Mouse (Mus musculus) neural tube, embryonic 14.5 days (tissue): ENCODE data around the gene Dph5. TPM values are rescaled to one million over a fixed set of nuclear protein-coding genes. Genes with fewer than 3 reads are reported as not detected.

Experiments used
- ATAC-seq: fragments of 200-750 bp; cut with Nextera tagmentation; 2 replicates; pipeline ENCODE4 v1.8.0; 2017; ENCODE audit warnings: low read depth, mild to moderate bottlenecking, moderate TSS enrichment, moderate library complexity
- H3K27ac ChIP-seq: fragments of 300-500 bp; sonication (generic); 2 replicates; pipeline ENCODE4 v1.5.1; 2014; ENCODE audit warnings: low read depth, mild to moderate bottlenecking, control low read depth, low read length, moderate library complexity, mixed read lengths
- H3K27me3 ChIP-seq: fragments of 300-500 bp; sonication (generic); 2 replicates; pipeline ENCODE4 v1.6.1; 2014; ENCODE audit warnings: low read length; ENCODE audit not compliant: control insufficient read depth, insufficient read depth
- H3K36me3 ChIP-seq: fragments of 300-500 bp; sonication (generic); 2 replicates; pipeline ENCODE4 v1.6.1; 2014; ENCODE audit warnings: low read length, mixed read lengths; ENCODE audit not compliant: control insufficient read depth, insufficient read depth
- H3K4me1 ChIP-seq: fragments of 300-500 bp; sonication (generic); 2 replicates; pipeline ENCODE4 v1.6.1; 2014; ENCODE audit warnings: low read length; ENCODE audit not compliant: control insufficient read depth, insufficient read depth
- H3K4me2 ChIP-seq: fragments of 300-500 bp; sonication (generic); 2 replicates; pipeline ENCODE4 v1.6.1; 2014; ENCODE audit warnings: mild to moderate bottlenecking, low read depth, low read length, control low read depth
- H3K4me3 ChIP-seq: fragments of 300-500 bp; sonication (generic); 2 replicates; pipeline ENCODE4 v1.5.1; 2014; ENCODE audit warnings: low read depth, low read length, control low read depth, mixed read lengths
- H3K9ac ChIP-seq: fragments of 300-500 bp; sonication (generic); replicated peaks from 2 replicates; pipeline ENCODE4 v1.6.1; 2014; ENCODE audit warnings: low read depth, mild to moderate bottlenecking, control low read depth, low read length, mixed read lengths
- H3K9me3 ChIP-seq: fragments of 300-500 bp; sonication (generic); 2 replicates; pipeline ENCODE4 v1.6.1; 2016; ENCODE audit warnings: low read length; ENCODE audit not compliant: control insufficient read depth
- WGBS: fragments of 180-500 bp; shearing (Covaris S2); extraction: QIAGEN DNeasy Blood & Tissue Kit; methylation state at CpG from one replicate; pipeline ENCODE4 v1.1.7; 2014; 5-methylcytosine and 5-hydroxymethylcytosine counted together
- polyA plus RNA-seq: library from polyadenylated mRNA; unstranded; fragments of >200 nt; fragmentation: Nextera tagmentation; extraction: Ambion mirVana; gene quantifications from 2 replicates; pipeline ENCODE4 v1.2.1, GENCODE M21; 2014

The Dph5 gene
- polyA plus RNA-seq, 1 experiment from 2014 or later: 33.0 TPM

DNA sequence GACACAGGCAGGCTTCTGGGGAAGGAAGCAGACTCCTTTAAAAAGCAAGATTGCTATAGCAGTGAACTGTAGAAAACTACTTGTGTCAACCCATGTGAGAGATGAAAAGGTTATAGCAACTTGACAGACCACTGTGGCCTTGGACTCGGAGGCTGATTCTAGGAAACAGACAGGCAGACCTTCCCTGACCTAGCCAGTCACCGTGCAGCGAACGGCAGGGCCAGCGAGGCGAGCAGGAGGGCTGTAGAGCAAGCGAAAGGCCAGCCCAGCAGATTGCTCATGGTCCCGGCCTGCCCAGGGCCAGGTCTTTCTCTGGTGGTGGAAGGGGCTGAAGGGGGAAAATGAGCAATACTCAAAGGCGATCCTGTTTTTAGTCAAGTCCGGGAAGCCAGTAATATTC, 50.2 kb downstream of the Dph5 start:
- no peaks in the 10 kb centered on the region for H3K4me1 ChIP-seq
- H3K9me3 ChIP-seq: no peaks in the 10 kb centered on the region
- H3K4me3 ChIP-seq: no peak overlapping the region
- H3K36me3 ChIP-seq: peaks cover 6% of the 10 kb centered on the region
- WGBS: 93% methylated on average over 10 of the region's 10 CpGs
- no peak overlapping the region for H3K4me2 ChIP-seq
- no peaks in the 10 kb centered on the region for H3K27me3 ChIP-seq
- no peak overlapping the region for H3K9ac ChIP-seq
- no peak overlapping the region for H3K27ac ChIP-seq
- ATAC-seq: no peak

DNA sequence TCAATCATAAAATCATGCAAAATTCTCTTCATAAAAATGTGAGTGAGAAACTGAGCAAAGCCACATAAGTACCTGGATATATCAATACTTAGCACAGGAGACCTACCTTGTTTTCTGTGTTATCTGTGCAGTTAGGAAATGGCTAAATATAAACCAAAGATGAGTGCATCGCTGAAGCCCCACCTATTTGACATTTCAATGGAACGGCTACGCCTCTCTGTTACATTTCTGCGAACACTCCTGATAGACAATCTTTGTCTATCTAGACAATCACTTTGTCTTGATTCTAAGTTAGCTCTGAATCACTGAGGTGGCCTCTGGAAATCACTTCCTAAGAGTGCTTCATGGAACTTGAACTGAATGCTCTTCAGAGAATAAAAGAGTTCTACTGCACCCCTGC, 52.9 kb downstream of the Dph5 start:
- Histone ChIP-seq H3K27ac (no peak overlapping the region), H3K36me3 (peaks cover 17% of the 10 kb centered on the region), H3K4me3 (no peak overlapping the region), H3K4me1 (no peaks in the 10 kb centered on the region), H3K9me3 (no peaks in the 10 kb centered on the region), H3K9ac (no peak overlapping the region), H3K4me2 (no peak overlapping the region), H3K27me3 (no peaks in the 10 kb centered on the region)
- no peak for ATAC-seq
- 91% methylated on average over 4 of the region's 4 CpGs for WGBS

DNA sequence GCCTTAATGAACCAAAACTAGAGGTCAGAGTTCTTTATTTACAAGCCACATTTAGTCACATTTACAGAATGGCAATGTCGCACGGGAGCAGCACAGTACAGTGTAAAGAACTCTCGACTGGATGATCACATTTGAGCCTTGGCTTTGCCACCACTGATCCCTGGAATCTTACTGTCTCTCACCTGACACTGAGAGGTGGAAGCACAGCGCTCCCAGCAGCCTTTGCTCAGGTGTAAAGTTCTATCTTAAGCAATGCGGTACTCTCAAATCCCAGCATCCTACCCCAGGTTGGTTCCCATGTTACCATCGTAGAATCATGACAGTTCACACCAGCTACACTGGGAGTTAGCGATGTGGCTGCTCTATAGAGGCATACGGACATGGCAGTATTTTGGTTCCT, 53.8 kb downstream of the Dph5 start:
- Histone ChIP-seq H3K4me2 (no peak overlapping the region), H3K4me3 (no peak overlapping the region), H3K36me3 (peaks cover 17% of the 10 kb centered on the region), H3K9me3 (no peaks in the 10 kb centered on the region), H3K9ac (no peak overlapping the region), H3K27me3 (no peaks in the 10 kb centered on the region), H3K4me1 (no peaks in the 10 kb centered on the region), H3K27ac (no peak overlapping the region)
- WGBS: 97% methylated on average over 8 of the region's 8 CpGs
- no peak for ATAC-seq

GRCm38 (mm10) chr3:115944376-115944775, 56.7 kb downstream of the Dph5 start:
- ATAC-seq: no peak

GRCm38 (mm10) chr3:115946272-115946671, 58.6 kb downstream of the Dph5 start:
- no peak for ATAC-seq
- no peak overlapping the region for H3K9ac ChIP-seq
- 96% methylated on average over 8 of the region's 8 CpGs for WGBS
- no peak overlapping the region for H3K27ac ChIP-seq
- H3K4me3 ChIP-seq: no peak overlapping the region
- no peaks in the 10 kb centered on the region for H3K4me1 ChIP-seq
- no peaks in the 10 kb centered on the region for H3K9me3 ChIP-seq
- peaks cover 19% of the 10 kb centered on the region for H3K36me3 ChIP-seq
- H3K27me3 ChIP-seq: no peaks in the 10 kb centered on the region
- H3K4me2 ChIP-seq: no peak overlapping the region

More at GRCm38 (mm10) chr3:115944376-115944775, 56.7 kb downstream of the Dph5 start:
- Histone ChIP-seq H3K9ac (no peak overlapping the region), H3K9me3 (no peaks in the 10 kb centered on the region), H3K27ac (no peak overlapping the region), H3K4me1 (no peaks in the 10 kb centered on the region), H3K4me3 (no peak overlapping the region), H3K27me3 (no peaks in the 10 kb centered on the region), H3K4me2 (no peak overlapping the region), H3K36me3 (peaks cover 17% of the 10 kb centered on the region)
- WGBS: 93% methylated on average over 6 of the region's 6 CpGs

GRCm38 (mm10) chr3:115949220-115949920, 61.7 kb downstream of the Dph5 start:
- ATAC-seq: peak; percentile 83
- 38% methylated on average over 3 of the region's 3 CpGs for WGBS
- Histone ChIP-seq H3K4me2 (no peak overlapping the region), H3K9ac (no peak overlapping the region), H3K27me3 (no peaks in the 10 kb centered on the region), H3K27ac (no peak overlapping the region), H3K36me3 (0 out of 2 replicates have a peak, but pooled peaks cover 14% of the 10 kb centered on the region), H3K4me3 (no peak overlapping the region), H3K4me1 (no peaks in the 10 kb centered on the region), H3K9me3 (no peaks in the 10 kb centered on the region)

GRCm38 (mm10) chr3:115949921-115950877, 62.6 kb downstream of the Dph5 start:
- Histone ChIP-seq H3K4me1 (no peaks in the 10 kb centered on the region), H3K9ac (no peak overlapping the region), H3K36me3 (0 out of 2 replicates have a peak, but pooled peaks cover 10% of the 10 kb centered on the region), H3K4me3 (no peak overlapping the region), H3K9me3 (no peaks in the 10 kb centered on the region), H3K4me2 (no peak overlapping the region), H3K27ac (no peak overlapping the region), H3K27me3 (no peaks in the 10 kb centered on the region)
- ATAC-seq: peak; percentile 55
- WGBS: 69% methylated on average over 6 of the region's 6 CpGs

DNA sequence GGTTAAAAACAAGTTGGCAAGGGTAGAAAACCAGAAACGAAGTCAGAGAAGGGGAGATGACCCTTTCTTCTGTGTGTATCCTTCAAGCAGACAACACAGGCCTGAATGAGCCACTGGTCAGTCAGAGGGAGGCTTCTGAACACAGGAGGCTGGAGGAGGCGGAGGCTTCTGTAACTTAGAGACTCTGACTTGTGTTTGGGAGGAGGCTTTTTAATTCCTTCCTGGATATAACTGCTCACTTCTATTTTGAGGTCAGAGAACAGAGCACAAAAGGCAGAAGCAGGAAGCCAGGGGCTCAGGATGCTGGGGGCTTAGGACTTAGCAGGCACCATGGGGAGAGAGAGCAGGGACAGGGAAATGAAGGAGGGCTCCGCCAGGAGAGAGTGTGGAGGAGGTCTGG, 63.6 kb downstream of the Dph5 start:
- H3K4me1 ChIP-seq: no peaks in the 10 kb centered on the region
- H3K36me3 ChIP-seq: 0 out of 2 replicates have a peak, but pooled peaks cover 10% of the 10 kb centered on the region
- 83% methylated on average over 3 of the region's 3 CpGs for WGBS
- no peak overlapping the region for H3K27ac ChIP-seq
- no peaks in the 10 kb centered on the region for H3K27me3 ChIP-seq
- no peaks in the 10 kb centered on the region for H3K9me3 ChIP-seq
- no peak overlapping the region for H3K4me2 ChIP-seq
- H3K4me3 ChIP-seq: no peak overlapping the region
- no peak for ATAC-seq
- no peak overlapping the region for H3K9ac ChIP-seq

DNA sequence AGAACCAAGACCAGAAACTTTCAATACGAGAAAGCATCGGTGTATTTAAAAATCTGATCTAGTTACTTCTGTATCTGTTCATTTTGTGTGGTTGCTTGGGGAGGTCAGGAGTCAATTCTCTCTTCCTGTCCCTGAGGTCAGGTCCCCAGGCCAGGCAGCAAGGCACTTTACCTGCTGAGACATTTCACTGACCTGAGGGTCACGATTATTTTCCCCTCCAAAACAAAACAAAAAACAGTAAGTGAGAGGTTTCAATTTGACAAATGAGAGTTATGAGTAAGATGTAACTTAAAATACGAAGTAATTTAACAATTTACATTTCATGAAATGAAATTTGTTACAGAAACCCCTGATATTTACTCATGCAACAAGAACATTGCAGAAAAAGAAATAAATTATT, 64.7 kb downstream of the Dph5 start:
- Histone ChIP-seq H3K9ac (no peak overlapping the region), H3K27me3 (no peaks in the 10 kb centered on the region), H3K4me3 (no peak overlapping the region), H3K36me3 (peaks cover 12% of the 10 kb centered on the region; the same call in 1 of the 2 replicates), H3K27ac (no peak overlapping the region), H3K4me1 (no peaks in the 10 kb centered on the region), H3K9me3 (no peaks in the 10 kb centered on the region), H3K4me2 (no peak overlapping the region)
- 90% methylated on average over 4 of the region's 4 CpGs for WGBS
- ATAC-seq: no peak
